Mouse (Mus musculus): Measurements from ENCODE around the gene Itga6.

The Itga6 gene

DNA sequence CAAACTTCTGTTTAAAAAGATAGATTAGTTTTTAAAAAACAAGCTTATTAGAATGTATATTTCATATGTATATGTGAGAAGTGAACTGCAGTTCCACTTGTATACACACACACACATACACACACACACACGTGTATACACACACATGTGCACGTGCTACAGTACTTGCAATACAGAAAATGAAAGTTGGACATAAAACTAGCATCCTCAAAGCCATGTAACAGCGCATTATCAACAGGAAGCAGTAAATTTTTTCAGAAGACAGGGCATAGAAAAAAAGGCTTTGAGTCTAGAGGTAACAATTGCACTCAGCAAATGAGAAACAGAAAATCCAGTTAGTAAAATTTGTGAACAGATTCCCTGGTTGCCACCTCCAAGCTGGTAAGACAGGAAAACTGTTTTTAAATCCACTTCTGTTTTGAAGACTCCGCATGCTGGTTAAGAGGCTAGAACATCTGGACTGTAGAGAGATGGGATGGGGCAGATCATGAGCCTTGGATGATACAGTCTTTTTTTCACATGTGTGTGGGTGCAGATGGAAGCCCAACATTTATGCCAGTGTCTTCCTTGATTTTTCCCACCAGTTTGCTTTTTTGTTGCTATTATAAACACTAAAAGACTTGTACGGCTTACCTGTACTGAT, 118.2 kb downstream of the Itga6 start:
- DNase-seq, result no peak

DNA sequence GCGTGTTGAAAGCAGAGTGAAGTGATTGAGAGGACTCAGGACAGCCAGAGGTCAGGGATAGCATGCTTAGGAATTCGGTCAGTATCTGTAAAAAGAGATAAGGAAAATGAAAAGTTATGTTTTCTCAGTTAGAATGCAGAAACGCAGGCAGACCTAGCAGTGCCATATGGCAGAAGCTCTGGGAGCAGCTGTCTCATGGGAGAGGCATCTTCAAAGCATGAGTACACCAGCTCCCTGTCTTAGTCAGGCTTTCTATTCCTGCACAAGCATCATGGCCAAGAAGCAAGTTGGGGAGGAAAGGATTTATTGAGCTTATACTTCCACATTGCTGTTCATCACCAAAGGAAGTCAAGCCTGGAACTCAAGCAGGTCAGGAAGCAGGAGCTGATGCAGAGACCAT, 119.6 kb downstream of the Itga6 start:
- DNase-seq, result peak; percentile 83

DNA sequence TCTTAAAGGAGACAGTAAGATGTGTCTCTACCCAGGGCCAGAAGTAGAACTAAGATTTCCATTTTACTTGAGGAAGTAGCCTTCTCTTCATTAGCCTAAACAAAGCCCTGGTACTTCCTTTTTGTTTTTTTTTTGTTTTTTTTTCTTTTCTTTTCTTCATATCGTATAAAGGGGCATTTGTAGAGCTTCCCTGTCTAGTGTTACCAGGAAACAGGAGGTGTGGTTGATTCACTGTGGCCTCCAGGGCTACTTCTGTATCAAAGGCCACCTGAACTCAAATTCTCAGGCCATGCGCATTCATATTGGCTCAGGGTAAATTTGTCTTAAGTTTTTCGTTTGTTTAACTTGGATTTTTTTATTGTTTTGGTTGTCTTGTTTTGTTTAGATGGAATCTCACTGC, 120.5 kb downstream of the Itga6 start:
- no peak for DNase-seq

DNA sequence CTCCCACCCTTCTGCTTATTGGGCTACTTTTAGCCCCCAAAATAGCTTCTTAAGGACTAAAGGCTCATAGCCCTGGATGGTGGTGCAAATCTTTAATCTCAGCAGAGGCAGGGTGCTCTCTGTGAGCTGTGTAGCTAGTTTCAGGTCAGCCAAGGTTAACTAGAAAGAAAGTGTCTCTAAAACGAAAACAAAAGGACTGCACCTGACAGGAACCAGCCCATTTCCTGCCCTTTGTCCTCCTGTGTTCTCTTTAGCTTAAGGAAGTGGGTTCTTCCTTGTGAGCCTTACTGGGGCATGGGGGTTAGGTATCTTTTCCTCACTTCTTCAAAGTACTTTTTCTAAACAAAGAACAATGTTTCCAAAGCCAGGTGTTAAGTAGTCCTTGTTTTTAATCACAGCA, 121.1 kb downstream of the Itga6 start:
- no peak for DNase-seq

DNA sequence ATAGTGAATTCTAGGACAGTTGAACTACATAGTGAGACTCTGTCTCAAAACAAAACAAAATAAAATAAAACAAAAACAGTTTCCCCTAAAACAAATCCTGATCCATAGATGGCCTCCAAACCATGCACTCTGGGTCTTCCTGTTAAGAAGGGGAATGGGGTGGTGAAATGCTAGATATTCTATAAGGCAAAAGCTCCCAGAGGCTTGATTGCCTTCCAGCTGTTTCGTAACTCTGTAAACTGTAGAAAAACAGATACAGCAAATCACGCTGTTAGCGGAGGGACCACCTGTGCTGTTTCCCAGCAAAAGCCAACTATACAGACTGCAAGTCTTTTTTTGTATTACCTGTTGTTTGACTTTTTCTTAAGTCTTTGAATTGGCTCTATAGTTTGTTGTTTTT, 121.6 kb downstream of the Itga6 start:
- no peak for DNase-seq

DNA sequence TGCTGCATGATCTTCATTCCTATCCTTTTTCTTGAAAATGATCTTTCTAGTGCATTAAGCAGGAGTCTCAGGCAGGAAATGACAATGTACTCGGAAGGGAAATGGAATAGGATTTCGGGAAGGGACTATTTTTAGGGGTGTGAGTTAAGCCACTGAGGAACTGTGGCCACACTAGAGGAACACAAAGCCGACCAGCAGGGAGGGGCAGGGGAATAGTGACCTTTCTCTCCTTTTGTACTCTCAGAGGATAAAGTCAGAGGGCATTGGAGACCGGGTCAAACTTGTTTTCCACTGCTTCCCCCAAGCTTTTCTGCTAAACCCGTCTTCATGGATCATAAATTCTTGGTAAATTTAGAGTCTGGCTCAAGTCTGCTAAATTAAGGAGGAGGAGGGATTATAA, 122.1 kb downstream of the Itga6 start:
- DNase-seq, result no peak

DNA sequence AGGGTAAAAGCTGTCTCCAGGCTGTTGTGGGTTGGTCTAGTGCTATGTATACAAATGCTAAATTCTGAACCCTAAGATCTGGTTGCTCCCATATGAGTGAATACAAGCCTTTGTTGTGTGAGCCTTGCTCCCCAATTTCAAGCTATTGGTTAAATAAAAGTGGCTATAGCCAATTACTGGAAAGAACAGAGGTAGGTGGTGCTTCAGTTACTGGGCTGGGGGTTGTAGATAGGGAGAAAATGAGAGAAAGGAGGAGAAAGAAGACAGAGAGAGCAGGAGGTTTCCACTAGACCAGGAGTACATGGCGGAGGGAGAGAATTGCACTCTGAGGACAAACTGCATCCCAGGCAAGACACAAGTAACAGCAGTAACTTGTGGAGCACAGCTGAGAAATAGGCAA, 122.8 kb downstream of the Itga6 start:
- no peak for DNase-seq

DNA sequence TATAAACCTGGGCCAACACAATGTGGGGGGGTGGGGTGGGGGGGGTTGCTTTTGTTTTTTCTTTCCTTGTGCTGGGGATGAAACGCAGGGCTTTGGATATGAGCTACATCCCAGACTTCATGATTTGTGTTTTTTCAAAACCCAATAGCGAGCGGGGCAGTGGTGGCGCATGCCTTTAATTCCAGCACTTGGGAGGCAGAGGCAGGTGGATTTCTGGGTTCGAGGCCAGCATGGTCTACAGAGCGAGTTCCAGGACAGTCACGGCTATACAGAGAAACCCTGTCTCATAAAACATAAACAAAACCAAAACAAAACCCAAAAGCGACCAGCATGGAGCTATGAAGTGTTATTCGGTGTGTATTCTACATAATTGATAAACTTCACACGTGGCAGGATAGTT, 126.7 kb downstream of the Itga6 start:
- DNase-seq, result no peak

DNA sequence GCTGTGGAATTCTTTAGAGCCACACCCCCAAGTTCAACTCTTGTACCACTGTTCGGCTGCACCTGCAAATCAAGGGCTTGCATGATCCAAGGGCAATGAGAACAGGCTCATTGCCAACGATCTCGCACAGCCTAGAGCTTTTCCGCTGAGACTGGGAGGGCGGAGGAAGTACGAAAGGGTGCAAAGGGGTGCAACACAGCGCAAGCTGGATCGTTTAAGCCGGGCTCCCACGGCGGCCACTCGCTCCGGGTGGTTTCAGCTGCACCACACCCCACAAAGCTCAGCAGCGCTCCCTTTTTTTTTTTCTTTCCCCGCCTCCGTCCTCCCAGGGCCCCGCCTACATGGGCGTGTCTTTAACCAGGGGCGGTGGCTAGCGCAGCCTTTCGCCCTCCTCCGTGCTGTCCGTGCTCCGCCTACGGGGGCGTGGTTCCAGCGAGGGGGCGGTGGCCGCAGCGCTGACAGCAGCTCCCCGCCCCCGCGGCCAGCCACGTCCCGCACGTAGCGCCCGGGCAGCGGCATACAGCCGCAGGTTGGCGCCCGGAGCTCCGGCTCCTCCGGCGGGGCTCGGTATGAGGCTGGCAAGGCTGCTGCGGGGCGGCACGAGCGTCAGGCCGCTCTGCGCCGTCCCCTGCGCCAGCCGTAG, 127.5 kb downstream of the Itga6 start, which contains the start of gene Pdk1:
Pdk1 (plus strand) TSS at position 424 of the 643 bp plus-strand sequence.
- peak; percentile 99 for DNase-seq

DNA sequence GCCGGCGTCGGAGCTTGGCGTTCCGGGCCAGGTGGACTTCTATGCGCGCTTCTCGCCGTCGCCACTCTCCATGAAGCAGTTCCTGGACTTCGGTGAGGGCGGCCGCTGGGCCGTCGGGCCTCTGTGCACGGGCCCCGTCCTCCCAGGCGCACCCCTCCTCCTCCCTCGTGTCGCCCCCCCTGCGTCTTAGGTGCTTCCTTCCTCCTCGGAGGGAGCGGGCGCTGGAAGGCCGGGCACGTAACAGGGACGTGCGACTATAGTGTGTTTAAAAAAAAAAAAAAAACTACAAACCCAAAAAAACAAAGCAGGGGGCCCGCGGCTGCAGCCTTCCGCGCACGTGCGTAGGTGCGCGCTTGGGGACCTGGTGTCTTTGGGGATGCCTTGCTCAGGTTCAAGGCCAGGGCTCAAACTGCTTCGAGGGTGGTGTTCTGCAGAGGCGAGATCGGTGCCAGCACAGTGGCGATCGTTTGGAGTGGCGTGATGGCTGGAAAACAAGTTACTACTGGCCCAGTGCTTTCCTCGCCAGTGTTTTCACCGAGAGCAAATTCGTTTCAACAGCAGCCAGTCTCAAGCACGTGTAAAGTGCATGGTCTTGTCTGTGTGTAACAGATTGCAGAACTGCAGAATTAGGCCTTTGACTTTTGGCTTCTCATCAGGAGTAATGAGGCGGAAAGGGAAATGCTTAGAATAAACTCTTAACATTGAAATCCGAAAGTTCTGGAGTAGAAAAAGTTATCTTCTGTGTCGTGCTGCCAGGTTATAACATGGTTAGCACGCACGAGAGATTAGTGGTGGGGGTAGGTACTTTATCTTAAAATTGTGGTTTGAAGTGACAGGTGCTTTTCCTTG, 128.3 kb downstream of the Itga6 start:
- DNase-seq, result peak; percentile 28

DNA sequence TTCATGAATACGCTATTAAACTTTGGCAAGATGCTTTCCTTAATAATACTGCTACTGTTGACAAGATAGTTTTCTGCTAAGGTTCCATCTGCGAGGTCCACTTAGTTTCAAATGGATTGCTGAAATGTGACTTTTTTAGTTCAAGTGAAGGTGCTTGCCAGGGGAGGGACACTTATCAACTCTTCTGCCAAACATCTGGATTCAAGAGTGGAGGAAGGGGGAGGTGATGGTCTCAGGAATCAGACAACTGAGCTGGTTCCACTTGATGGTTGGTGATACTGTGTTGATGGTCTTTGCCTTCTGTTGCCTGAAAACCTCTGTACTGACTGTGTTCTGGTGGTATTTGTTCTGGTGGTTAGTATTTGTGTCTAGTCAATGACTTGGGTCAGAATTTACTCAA, 129.0 kb downstream of the Itga6 start:
- DNase-seq, result no peak

DNA sequence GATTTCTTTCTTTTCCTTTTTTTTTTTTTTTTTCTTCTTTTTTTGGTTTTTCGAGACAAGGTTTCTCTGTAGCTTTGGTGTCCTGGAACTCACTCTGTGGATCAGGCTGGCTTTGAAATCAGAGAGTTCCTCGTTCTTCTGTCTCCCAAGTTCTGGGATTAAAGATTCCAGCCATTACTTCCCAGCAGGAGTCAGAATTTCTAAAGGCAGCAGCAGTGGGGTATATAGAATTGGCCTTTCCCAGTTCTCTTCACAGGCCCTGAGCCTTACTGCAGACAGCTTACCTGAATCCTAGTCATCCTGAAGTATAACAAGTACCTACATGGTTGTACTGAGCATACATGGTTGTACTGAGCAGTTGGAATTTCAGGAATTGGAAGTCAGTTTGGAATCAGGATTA, 129.4 kb downstream of the Itga6 start:
- DNase-seq, result no peak

DNA sequence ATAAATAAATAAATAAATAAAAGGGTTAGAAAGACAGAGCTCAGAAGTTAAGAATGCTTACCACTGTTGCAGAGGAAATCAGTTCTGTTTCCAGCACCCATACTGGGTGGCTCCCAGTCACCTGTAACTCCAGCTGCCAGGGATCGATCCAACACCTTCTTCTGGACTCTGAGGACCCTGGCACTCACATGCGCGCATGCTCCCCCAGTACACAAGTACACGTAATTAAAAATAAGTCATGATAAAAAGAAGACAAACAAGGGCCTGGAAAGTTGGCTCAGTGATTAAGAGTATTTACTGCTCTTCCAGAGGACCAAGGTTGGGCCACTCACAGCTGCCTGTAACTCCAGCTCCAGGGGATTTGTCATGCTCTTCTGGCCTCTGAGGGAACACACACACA, 132.4 kb downstream of the Itga6 start:
- DNase-seq, result no peak

DNA sequence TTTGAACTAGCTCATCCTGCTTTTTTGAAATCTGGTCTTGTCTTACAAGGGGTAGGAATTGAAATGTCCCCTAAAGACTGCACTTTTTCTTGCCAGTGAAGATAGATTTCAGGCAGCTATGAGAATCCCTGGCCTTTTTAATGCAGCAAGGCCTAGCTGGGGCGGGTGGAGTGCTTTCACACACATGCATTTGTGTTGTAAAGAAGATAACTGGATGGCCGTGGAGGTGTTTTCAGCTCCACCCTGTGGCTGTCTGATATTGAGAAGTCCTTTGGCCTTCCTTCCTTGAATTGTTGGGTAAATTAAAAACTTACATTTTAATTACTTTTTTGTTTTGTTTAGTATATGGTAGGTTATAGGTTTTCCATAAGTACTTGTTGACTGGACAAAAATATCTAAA, 133.0 kb downstream of the Itga6 start:
- no peak for DNase-seq

DNA sequence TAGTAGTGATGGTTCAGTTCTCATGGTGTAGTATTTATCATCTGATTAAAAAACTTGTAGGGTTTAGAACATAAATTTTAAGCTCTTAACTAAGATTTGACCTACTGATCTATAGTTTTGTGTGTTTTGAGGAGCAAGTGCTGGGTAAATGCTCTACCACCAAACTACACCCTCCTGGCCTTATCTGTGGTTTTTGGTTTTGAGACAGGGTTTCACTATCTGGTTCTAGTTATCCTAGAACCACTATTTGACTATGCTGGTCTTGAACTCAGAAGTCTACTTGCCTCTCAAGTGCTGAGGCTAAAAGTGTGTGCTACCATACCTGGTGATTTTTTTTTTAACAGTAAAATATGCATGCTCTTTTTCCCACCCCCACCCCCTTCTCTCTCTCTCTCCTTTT, 133.5 kb downstream of the Itga6 start:
- DNase-seq, result no peak

DNA sequence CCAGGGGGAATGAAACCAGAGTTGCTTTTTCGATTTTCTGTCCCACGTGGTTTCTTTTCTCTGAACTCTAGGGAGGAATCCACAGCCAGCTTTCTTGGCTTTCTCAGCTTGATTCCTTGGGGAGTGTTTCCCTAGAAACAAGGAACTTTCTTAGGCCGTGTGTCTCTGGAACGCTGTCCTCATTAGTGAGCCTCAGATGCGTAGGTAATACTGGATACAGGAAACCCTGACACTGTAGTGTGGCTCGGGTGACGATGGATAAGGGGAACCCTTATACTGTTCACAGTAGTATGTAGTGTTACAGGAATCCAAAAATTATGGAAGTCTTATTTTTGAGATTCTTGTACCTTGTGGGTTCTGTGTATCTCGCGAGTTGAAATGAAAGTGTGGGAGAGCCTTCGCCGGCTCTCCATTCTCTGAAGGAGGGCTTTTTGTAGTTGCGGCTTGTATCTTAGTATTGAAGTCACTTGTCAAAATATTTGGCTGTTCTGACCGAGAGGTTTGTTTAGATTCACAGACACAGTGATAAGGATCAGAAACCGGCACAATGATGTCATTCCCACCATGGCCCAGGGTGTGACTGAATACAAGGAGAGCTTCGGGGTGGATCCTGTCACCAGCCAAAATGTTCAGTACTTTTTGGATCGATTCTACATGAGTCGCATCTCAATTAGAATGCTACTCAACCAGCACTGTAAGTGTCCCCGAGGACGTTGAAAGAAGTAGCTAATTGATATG, 137.7 kb downstream of the Itga6 start:
- no peak for DNase-seq

DNA sequence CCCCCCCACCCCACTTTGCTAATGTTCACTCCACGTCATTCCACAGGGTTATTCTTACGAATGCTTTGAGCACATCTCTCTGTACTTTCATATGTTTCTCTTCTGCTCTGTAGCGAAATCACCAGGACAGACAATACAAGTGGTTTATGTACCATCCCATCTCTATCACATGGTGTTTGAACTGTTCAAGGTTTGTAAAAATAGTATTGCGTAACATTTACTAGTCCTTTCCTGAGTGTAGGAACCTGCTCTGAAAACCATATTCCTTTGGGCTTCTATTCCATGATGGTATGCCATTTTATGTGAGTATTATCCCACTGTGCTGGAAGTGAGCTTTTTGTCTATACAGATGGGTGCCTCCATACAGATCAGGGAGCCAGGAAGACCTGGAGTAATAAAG, 141.9 kb downstream of the Itga6 start:
- DNase-seq, result no peak

DNA sequence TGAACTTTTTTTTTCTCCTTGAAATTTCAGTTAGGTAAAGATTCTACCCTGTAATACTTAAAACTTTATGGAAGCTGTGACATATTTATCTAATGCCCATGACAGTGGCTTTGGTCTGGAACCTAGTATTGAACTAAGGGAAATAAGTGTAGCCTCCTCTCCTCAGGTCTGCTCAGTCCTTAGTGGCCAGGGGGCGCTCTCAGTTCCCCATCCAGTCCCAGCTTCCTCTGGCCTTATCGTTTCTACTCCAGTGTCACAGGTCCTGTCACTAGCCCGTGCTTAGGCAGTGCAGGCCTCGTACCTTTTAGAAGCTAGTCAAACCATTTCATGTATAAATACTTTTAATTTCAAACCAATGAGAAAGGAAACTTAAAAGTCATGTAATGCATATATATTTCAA, 143.0 kb downstream of the Itga6 start:
- DNase-seq, result no peak

DNA sequence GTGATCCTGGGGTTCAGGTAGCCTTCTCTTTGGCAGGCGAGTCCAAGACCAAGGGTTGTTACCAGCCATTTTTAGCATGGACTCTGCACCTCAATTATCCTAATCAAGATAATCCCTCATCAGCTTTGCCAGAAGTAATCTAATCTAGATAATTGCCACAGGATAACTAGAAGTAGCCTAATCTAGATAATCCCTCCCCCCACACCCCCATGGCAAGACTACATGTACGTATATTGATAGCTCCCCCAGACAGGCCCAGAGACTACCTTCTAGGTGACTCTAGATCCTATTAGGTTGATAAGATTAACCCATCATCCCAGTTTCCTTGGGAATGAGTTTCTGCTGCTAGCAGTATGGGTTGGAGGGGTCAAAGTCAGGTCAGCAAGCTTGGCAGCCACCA, 146.1 kb downstream of the Itga6 start:
- DNase-seq, result no peak

DNA sequence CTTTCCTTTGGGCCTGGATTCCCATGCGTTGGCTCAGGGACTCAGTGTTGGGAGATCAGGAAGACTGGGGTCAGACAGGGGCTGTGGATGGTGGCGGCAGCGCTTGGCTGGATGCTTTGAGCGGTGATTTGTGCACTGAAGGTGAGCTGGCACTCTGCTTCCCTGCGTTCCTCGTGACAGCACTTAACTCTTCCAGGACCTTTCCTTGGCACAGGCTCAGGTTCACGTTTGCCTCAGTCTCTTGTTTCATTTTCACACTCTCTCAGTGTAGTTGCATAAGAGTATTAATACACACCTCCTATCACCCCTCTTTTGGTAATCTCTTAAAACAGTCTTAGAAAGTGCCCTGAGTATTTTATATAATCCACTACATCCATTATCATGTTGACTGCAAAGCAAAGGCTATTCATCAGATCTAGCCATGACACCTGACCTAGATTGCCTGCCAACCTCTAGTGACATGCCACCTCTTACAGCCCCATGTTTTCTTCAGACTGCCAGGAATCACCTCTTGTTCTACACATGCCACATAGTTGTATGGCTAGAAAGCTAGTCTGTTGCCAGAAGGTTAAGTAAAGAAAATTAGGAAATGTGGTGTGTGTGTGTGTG, 147.4 kb downstream of the Itga6 start:
- no peak for DNase-seq

DNA sequence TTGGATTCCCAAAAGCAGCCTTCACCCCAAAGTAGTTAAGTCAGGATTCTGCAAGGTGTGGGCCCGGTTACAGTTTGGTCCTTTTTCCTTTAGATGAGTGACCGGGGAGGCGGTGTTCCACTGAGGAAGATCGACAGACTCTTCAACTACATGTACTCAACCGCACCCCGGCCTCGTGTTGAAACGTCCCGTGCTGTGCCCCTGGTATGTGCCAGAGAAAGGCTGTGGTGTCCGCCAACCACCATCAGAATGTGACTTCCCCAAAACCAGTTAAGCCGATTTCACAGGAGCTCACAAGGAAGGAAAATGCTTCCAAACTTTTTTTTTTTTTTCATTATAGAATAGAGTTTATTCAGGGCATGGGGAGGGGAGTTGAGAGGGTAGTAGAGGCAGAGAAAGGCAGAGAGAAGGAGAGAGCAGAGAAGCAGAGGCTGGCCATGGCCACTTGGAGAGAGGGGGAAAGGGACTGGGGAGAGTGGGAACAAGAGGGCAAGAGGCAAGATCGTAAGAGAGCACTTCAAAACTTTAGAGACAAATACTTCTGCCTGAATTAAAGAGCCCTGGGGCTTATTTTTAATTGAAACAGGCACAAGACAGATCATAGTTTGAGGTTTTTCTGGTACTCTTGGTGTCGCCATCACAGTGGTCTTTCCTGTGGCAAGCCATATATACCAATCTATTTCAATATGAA, 150.3 kb downstream of the Itga6 start:
- DNase-seq, result no peak

DNA sequence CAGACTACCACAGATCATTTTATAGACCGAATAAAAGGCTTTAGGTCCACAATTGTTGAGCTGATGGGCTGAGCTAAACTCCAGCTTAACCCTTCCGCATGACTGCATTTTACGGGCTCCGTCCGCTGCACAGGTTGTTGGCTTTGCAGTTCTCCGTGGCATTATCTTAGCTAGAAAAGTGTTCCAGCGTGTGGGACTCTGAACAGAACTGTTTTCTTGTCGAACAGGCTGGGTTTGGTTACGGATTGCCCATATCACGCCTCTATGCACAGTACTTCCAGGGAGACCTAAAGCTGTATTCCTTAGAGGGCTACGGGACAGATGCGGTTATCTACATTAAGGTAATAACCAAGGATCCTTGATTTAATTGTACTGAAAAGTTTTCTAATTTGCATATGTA, 152.0 kb downstream of the Itga6 start:
- no peak for DNase-seq

Data from right cerebral cortex, postnatal 25 days (tissue).